Mouse (Mus musculus): ENCODE measurements at regions not wholly inside any gene's neighbourhood (a gene's known extent, or its start where the extent isn't known, plus 50 kb on each side); places are given as distances from the start of the nearest gene placed in this dataset.

- TF ChIP-seq CTCF (IDR thresholded peaks at IDR 0.05; ENCODE audit: extremely low read depth, insufficient read depth, low read length): no peak
- TF ChIP-seq POLR2A (IDR thresholded peaks at IDR 0.05; ENCODE audit: extremely low read depth, insufficient read depth, low read length): no peak
Observed at GRCm38 (mm10) chrX:142623882-142624281, 57.3 kb upstream of the Tmem164 start.

Data from cortical plate, adult 2 months (tissue).